Mouse (Mus musculus) lung, embryonic 15.5 days (tissue): Measurements from ENCODE around the gene Abcc1. TPM values are rescaled to one million over a fixed set of nuclear protein-coding genes. Genes with fewer than 3 reads are reported as not detected.

Source experiments
- ATAC-seq: fragments of 200-750 bp; cut with Nextera tagmentation; 2 replicates; pipeline ENCODE4 v1.8.0; 2017; ENCODE audit warnings: moderate number of reproducible peaks, borderline replicate concordance; ENCODE audit not compliant: low FRiP score, low TSS enrichment; ENCODE audit errors: extremely low read depth
- H3K27ac ChIP-seq: fragments of 300-500 bp; sonication (generic); 2 replicates; pipeline ENCODE4 v1.5.1; 2015; ENCODE audit warnings: moderate library complexity, mild to moderate bottlenecking, inconsistent platforms
- H3K27me3 ChIP-seq: fragments of 300-500 bp; sonication (generic); 2 replicates; pipeline ENCODE4 v1.6.1; 2015; ENCODE audit warnings: inconsistent platforms
- H3K36me3 ChIP-seq: fragments of 300-500 bp; sonication (generic); 2 replicates; pipeline ENCODE4 v1.6.1; 2015; ENCODE audit warnings: inconsistent platforms
- H3K4me1 ChIP-seq: fragments of 300-500 bp; sonication (generic); 2 replicates; pipeline ENCODE4 v1.6.1; 2015; ENCODE audit warnings: inconsistent platforms
- H3K4me2 ChIP-seq: fragments of 300-500 bp; sonication (generic); 2 replicates; pipeline ENCODE4 v1.6.1; 2015; ENCODE audit warnings: inconsistent platforms, mild to moderate bottlenecking, moderate library complexity
- H3K4me3 ChIP-seq: fragments of 300-500 bp; sonication (generic); 2 replicates; pipeline ENCODE4 v1.5.1; 2015; ENCODE audit warnings: mild to moderate bottlenecking, inconsistent platforms
- H3K9ac ChIP-seq: fragments of 300-500 bp; sonication (generic); 2 replicates; pipeline ENCODE4 v1.6.1; 2015; ENCODE audit warnings: inconsistent platforms
- H3K9me3 ChIP-seq: fragments of 300-500 bp; sonication (generic); 2 replicates; pipeline ENCODE4 v1.6.1; 2016; ENCODE audit warnings: inconsistent platforms
- WGBS: fragments of 180-500 bp; shearing (Covaris S2); methylation state at CpG from one replicate; pipeline ENCODE4 v1.1.7; 2015; 5-methylcytosine and 5-hydroxymethylcytosine counted together
- polyA plus RNA-seq: library from polyadenylated mRNA; unstranded; fragments of >200 nt; fragmentation: Nextera tagmentation; extraction: Ambion mirVana; gene quantifications from 2 replicates; pipeline ENCODE4 v1.2.1, GENCODE M21; 2015

The Abcc1 gene
- polyA plus RNA-seq: 10.7 and 11.4 TPM in 2 replicates

GRCm38 (mm10) chr16:14361362-14362098 is at the start of gene Abcc1:
Gene Abcc1 (plus strand): TSS chr16:14361558.
- WGBS: under 1% methylated on average over 42 of the region's 64 CpGs
- ATAC-seq: peak; percentile 97
- Histone ChIP-seq H3K27ac (peak within 1 kb of the TSS; percentile 33; the same call in 1 of the 2 replicates), H3K4me3 (peak within 1 kb of the TSS; percentile 90), H3K9me3 (no peaks in the 10 kb centered on the region), H3K4me2 (peak within 1 kb of the TSS; percentile 98), H3K9ac (peak within 1 kb of the TSS; percentile 76), H3K36me3 (no peaks in the 10 kb centered on the region), H3K27me3 (no peaks in the 10 kb centered on the region), H3K4me1 (peaks cover 14% of the 10 kb centered on the region)

- Histone ChIP-seq H3K36me3 (peaks cover 54% of the 10 kb centered on the region), H3K4me3 (no peak overlapping the region), H3K4me1 (peaks cover 13% of the 10 kb centered on the region), H3K9me3 (no peaks in the 10 kb centered on the region), H3K4me2 (no peak overlapping the region), H3K9ac (no peak overlapping the region), H3K27ac (no peak overlapping the region), H3K27me3 (no peaks in the 10 kb centered on the region)
- WGBS: 89% methylated on average over 7 of the region's 7 CpGs
- no peak for ATAC-seq
Measured at GRCm38 (mm10) chr16:14312914-14313313, 48.4 kb upstream of the Abcc1 start.

GRCm38 (mm10) chr16:14316884-14317876 is 44.2 kb upstream of the Abcc1 start, which contains the start of gene Fopnl:
Gene Fopnl (minus strand): TSS chr16:14317405.
- Histone ChIP-seq H3K9me3 (no peaks in the 10 kb centered on the region), H3K9ac (peak within 1 kb of the TSS; percentile 75), H3K27ac (peak within 1 kb of the TSS; percentile 80), H3K36me3 (peaks cover 20% of the 10 kb centered on the region), H3K4me2 (peak within 1 kb of the TSS; percentile 83), H3K4me1 (peaks cover 13% of the 10 kb centered on the region), H3K27me3 (no peaks in the 10 kb centered on the region), H3K4me3 (peak within 1 kb of the TSS; percentile 61)
- 3% methylated on average over 51 of the region's 51 CpGs for WGBS
- peak; percentile 100 for ATAC-seq

GRCm38 (mm10) chr16:14319681-14320080 is 41.7 kb upstream of the Abcc1 start:
- Histone ChIP-seq H3K9ac (no peak overlapping the region), H3K4me2 (no peak overlapping the region), H3K4me1 (peaks cover 13% of the 10 kb centered on the region), H3K27me3 (no peaks in the 10 kb centered on the region), H3K27ac (no peak overlapping the region), H3K9me3 (no peaks in the 10 kb centered on the region), H3K36me3 (no peaks in the 10 kb centered on the region), H3K4me3 (no peak overlapping the region)
- no peak for ATAC-seq
- WGBS: 89% methylated on average over 3 of the region's 3 CpGs

GRCm38 (mm10) chr16:14320494-14320893 is 40.9 kb upstream of the Abcc1 start:
- no peak for ATAC-seq
- no peak overlapping the region for H3K9ac ChIP-seq
- H3K4me3 ChIP-seq: no peak overlapping the region
- no peaks in the 10 kb centered on the region for H3K9me3 ChIP-seq
- WGBS: 43% methylated on average over 1 of the region's 1 CpGs
- H3K4me1 ChIP-seq: peaks cover 12% of the 10 kb centered on the region
- H3K4me2 ChIP-seq: no peak overlapping the region
- H3K27ac ChIP-seq: no peak overlapping the region
- H3K27me3 ChIP-seq: no peaks in the 10 kb centered on the region
- H3K36me3 ChIP-seq: no peaks in the 10 kb centered on the region

- Histone ChIP-seq H3K27me3 (no peaks in the 10 kb centered on the region), H3K4me3 (no peak overlapping the region), H3K4me1 (no peaks in the 10 kb centered on the region), H3K9ac (no peak overlapping the region), H3K9me3 (no peaks in the 10 kb centered on the region), H3K27ac (no peak overlapping the region), H3K4me2 (no peak overlapping the region), H3K36me3 (no peaks in the 10 kb centered on the region)
- WGBS: 46% methylated on average over 1 of the region's 1 CpGs
- no peak for ATAC-seq
Measured at GRCm38 (mm10) chr16:14328156-14328555, 33.2 kb upstream of the Abcc1 start.

GRCm38 (mm10) chr16:14344967-14345366 is 16.4 kb upstream of the Abcc1 start:
- 67% methylated on average over 3 of the region's 3 CpGs for WGBS
- no peak for ATAC-seq

GRCm38 (mm10) chr16:14351571-14351970 is 9.8 kb upstream of the Abcc1 start:
- Histone ChIP-seq H3K36me3 (no peaks in the 10 kb centered on the region), H3K27me3 (no peaks in the 10 kb centered on the region), H3K4me1 (no peaks in the 10 kb centered on the region), H3K27ac (no peak overlapping the region), H3K9ac (no peak overlapping the region), H3K9me3 (no peaks in the 10 kb centered on the region), H3K4me3 (no peak overlapping the region), H3K4me2 (no peak overlapping the region)
- ATAC-seq: no peak

More at GRCm38 (mm10) chr16:14344967-14345366, 16.4 kb upstream of the Abcc1 start:
- Histone ChIP-seq H3K36me3 (no peaks in the 10 kb centered on the region), H3K9me3 (no peaks in the 10 kb centered on the region), H3K27ac (no peak overlapping the region), H3K27me3 (no peaks in the 10 kb centered on the region), H3K4me2 (no peak overlapping the region), H3K9ac (no peak overlapping the region), H3K4me1 (no peaks in the 10 kb centered on the region), H3K4me3 (no peak overlapping the region)

- Histone ChIP-seq H3K36me3 (no peaks in the 10 kb centered on the region), H3K4me3 (no peak overlapping the region)
Measured at GRCm38 (mm10) chr16:14352234-14352633, 9.1 kb upstream of the Abcc1 start.

GRCm38 (mm10) chr16:14352663-14353062 is 8.7 kb upstream of the Abcc1 start:
- H3K4me3 ChIP-seq: no peak overlapping the region
- no peaks in the 10 kb centered on the region for H3K36me3 ChIP-seq
- ATAC-seq: no peak
- H3K9ac ChIP-seq: no peak overlapping the region
- H3K27ac ChIP-seq: no peak overlapping the region
- H3K4me1 ChIP-seq: no peaks in the 10 kb centered on the region
- H3K9me3 ChIP-seq: no peaks in the 10 kb centered on the region
- H3K4me2 ChIP-seq: no peak overlapping the region
- no peaks in the 10 kb centered on the region for H3K27me3 ChIP-seq
- 41% methylated on average over 5 of the region's 5 CpGs for WGBS

More at GRCm38 (mm10) chr16:14352234-14352633, 9.1 kb upstream of the Abcc1 start:
- no peaks in the 10 kb centered on the region for H3K9me3 ChIP-seq
- no peaks in the 10 kb centered on the region for H3K4me1 ChIP-seq
- H3K9ac ChIP-seq: no peak overlapping the region
- no peaks in the 10 kb centered on the region for H3K27me3 ChIP-seq
- no peak overlapping the region for H3K4me2 ChIP-seq
- H3K27ac ChIP-seq: no peak overlapping the region
- WGBS: 72% methylated on average over 3 of the region's 3 CpGs
- no peak for ATAC-seq

- WGBS: 62% methylated on average over 2 of the region's 2 CpGs
- H3K9me3 ChIP-seq: no peaks in the 10 kb centered on the region
- no peaks in the 10 kb centered on the region for H3K27me3 ChIP-seq
- no peak overlapping the region for H3K27ac ChIP-seq
- peaks cover 14% of the 10 kb centered on the region for H3K4me1 ChIP-seq
- no peaks in the 10 kb centered on the region for H3K36me3 ChIP-seq
- no peak for ATAC-seq
- no peak overlapping the region for H3K4me3 ChIP-seq
- no peak overlapping the region for H3K9ac ChIP-seq
- no peak overlapping the region for H3K4me2 ChIP-seq
Measured at GRCm38 (mm10) chr16:14357859-14358258, 3.5 kb upstream of the Abcc1 start.

- Histone ChIP-seq H3K4me1 (peaks cover 14% of the 10 kb centered on the region), H3K4me2 (no peak overlapping the region), H3K4me3 (no peak overlapping the region), H3K27me3 (no peaks in the 10 kb centered on the region), H3K27ac (no peak overlapping the region), H3K9me3 (no peaks in the 10 kb centered on the region), H3K36me3 (no peaks in the 10 kb centered on the region), H3K9ac (no peak overlapping the region)
- WGBS: 73% methylated on average over 1 of the region's 1 CpGs
- no peak for ATAC-seq
Measured at GRCm38 (mm10) chr16:14358531-14358930, 2.8 kb upstream of the Abcc1 start.
